ENCODE assay signal across 25 mouse cellular contexts in the genomic region with DNA sequence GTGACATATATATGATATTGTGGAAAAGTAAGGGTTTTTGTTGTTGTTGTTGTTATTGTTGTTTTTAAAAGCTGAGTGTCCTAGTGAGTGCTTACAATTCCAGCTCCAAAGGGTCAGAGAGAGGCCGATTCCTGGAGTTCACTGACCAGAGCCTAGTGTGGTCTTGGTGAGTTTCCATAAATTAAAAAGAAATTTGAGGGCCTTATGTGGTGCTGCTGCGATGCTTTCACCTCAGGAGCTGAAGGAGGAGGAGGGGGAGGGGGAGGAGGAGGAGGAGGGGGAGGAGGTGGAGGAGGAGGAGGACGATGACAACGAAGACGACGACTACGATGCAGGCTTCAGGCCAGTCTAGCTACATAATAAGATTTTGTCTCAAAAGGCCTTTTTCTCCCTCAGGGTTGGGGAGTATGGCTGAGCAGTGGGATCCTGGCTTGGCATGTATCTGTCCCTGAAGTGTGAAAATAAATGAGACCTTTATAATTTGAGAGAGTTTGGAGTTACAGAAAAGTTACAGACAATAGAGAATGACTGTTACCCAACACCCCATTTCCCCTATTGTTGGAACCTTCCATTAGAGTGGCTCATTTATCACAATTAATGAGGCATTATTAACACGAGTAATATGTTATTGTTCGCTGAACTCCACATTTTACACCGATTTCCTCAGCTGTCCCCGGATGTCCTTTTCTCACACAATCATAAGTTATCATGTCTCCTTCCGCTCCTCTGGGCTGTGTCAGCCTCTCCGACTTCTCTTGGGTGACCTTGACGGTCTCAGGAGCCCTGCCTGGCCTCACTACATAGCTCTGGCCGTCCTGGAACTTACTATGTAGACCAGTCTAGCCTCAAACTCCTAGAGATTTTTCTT. TPM values are rescaled to one million over a fixed set of nuclear protein-coding genes. Genes with fewer than 3 reads are reported as not detected.
A peak's percentile ranks its signal among the peaks of the same experiment; 100 is the strongest.
DNase-seq lines count a peak whose midpoint lies in the region; ATAC-seq lines count a peak whose summit lies in the region.
"Had no signal": no experiment of that assay in that cellular context is flagged by ENCODE, and none has a peak within 500 bp of the region (broad histone marks: within the 10 kb centered on the region; RNA-seq: fewer than 3 reads in every experiment).

No protein-coding gene starts in this region.

- H3K4me3 ChIP-seq in kidney, embryonic 14.5 days (ENCODE audit: low read length) = no peak overlapping the region
- H3K4me3 ChIP-seq in neural tube, embryonic 15.5 days (replicated peaks) = no peak overlapping the region
- H3K4me3 ChIP-seq in midbrain, embryonic 13.5 days (replicated peaks) = no peak overlapping the region
- H3K4me3 ChIP-seq: embryonic facial prominence, embryonic 12.5 days; heart, embryonic 13.5 days; left cerebral cortex, adult 2 months; limb, embryonic 12.5 days; liver, embryonic 13.5 days; megakaryocyte, embryonic 14.5 days; stomach, embryonic 15.5 days had no signal

- DNase-seq in kidney, postnatal 25 days = no peak
- DNase-seq in neural tube, embryonic 10.5 days (ENCODE audit: extremely low spot score, low spot score) = peak; percentile 42
- DNase-seq in mesoderm, embryonic 11.5 days (ENCODE audit: low read depth, low spot score) = peak; percentile 64
- DNase-seq: cerebellum, adult 11 months; cerebellum, postnatal 14 days; heart, adult 11 months; heart, postnatal 36 days; kidney, adult 8-10 months; liver, embryonic 13.5 days; lung, postnatal 10 days; spleen, adult 18-20 months had no signal

- no peak overlapping the region for H3K27ac ChIP-seq in kidney, embryonic 14.5 days (ENCODE audit: low read depth, low read length)
- no peak overlapping the region for H3K27ac ChIP-seq in neural tube, embryonic 15.5 days (replicated peaks)
- no peak overlapping the region for H3K27ac ChIP-seq in midbrain, embryonic 13.5 days
- H3K27ac ChIP-seq: embryonic facial prominence, embryonic 12.5 days; heart, embryonic 13.5 days; left cerebral cortex, adult 2 months; limb, embryonic 12.5 days; liver, embryonic 13.5 days; stomach, embryonic 15.5 days had no signal

- H3K9ac ChIP-seq in kidney, embryonic 14.5 days (ENCODE audit: low read depth, low read length) = no peak overlapping the region
- no peak overlapping the region for H3K9ac ChIP-seq in neural tube, embryonic 15.5 days (replicated peaks)
- H3K9ac ChIP-seq in midbrain, embryonic 13.5 days (replicated peaks) = no peak overlapping the region
- H3K9ac ChIP-seq: embryonic facial prominence, embryonic 12.5 days; heart, embryonic 13.5 days; limb, embryonic 12.5 days; liver, embryonic 13.5 days; stomach, embryonic 15.5 days had no signal

- H3K36me3 ChIP-seq in kidney, embryonic 14.5 days (ENCODE audit: control insufficient read depth, insufficient read depth, low read length) = no peaks in the 10 kb centered on the region
- H3K36me3 ChIP-seq in neural tube, embryonic 15.5 days = no peaks in the 10 kb centered on the region
- H3K36me3 ChIP-seq in midbrain, embryonic 13.5 days = no peaks in the 10 kb centered on the region
- H3K36me3 ChIP-seq: embryonic facial prominence, embryonic 12.5 days; heart, embryonic 13.5 days; limb, embryonic 12.5 days; liver, embryonic 13.5 days; stomach, embryonic 15.5 days had no signal

- H3K9me3 ChIP-seq in kidney, embryonic 14.5 days (ENCODE audit: control insufficient read depth, low read length) = no peaks in the 10 kb centered on the region
- no peaks in the 10 kb centered on the region for H3K9me3 ChIP-seq in neural tube, embryonic 15.5 days (replicated peaks)
- no peaks in the 10 kb centered on the region for H3K9me3 ChIP-seq in midbrain, embryonic 13.5 days
- H3K9me3 ChIP-seq: embryonic facial prominence, embryonic 12.5 days; heart, embryonic 13.5 days; limb, embryonic 12.5 days; liver, embryonic 13.5 days; stomach, embryonic 15.5 days had no signal

- peak; percentile 47 for ATAC-seq in kidney, embryonic 14.5 days (ENCODE audit: low FRiP score, low TSS enrichment)
- ATAC-seq in neural tube, embryonic 15.5 days (ENCODE audit: low FRiP score) = no peak
- no peak for ATAC-seq in granulocyte monocyte progenitor cell, adult 5-6 weeks (replicated peaks; ENCODE audit: poor library complexity, severe bottlenecking)
- no peak for ATAC-seq in midbrain, embryonic 13.5 days
- ATAC-seq: forebrain, embryonic 16.5 days had no signal

- 30% methylated on average over 15 of the region's 15 CpGs for WGBS in kidney, embryonic 14.5 days
- 16% methylated on average over 15 of the region's 15 CpGs for WGBS in neural tube, embryonic 15.5 days
- WGBS in midbrain, embryonic 13.5 days = 72% methylated on average over 15 of the region's 15 CpGs

- H3K4me2 ChIP-seq in kidney, embryonic 14.5 days (replicated peaks; ENCODE audit: low read depth, low read length) = no peak overlapping the region
- no peak overlapping the region for H3K4me2 ChIP-seq in neural tube, embryonic 15.5 days
- no peak overlapping the region for H3K4me2 ChIP-seq in midbrain, embryonic 13.5 days (replicated peaks)
- H3K4me2 ChIP-seq: limb, embryonic 12.5 days; liver, embryonic 13.5 days; stomach, embryonic 15.5 days had no signal

- H3K4me1 ChIP-seq in kidney, embryonic 14.5 days (ENCODE audit: control insufficient read depth, insufficient read depth, low read length) = peaks cover 13% of the 10 kb centered on the region; the same call in 1 of the 2 replicates
- no peaks in the 10 kb centered on the region; the same call in 1 of the 2 replicates for H3K4me1 ChIP-seq in neural tube, embryonic 15.5 days
- peaks cover 7% of the 10 kb centered on the region; the same call in 1 of the 2 replicates for H3K4me1 ChIP-seq in midbrain, embryonic 13.5 days (replicated peaks)
- H3K4me1 ChIP-seq: stomach, embryonic 15.5 days had no signal

- H3K27me3 ChIP-seq in kidney, embryonic 14.5 days (ENCODE audit: control insufficient read depth, insufficient read depth, low read length) = no peaks in the 10 kb centered on the region
- H3K27me3 ChIP-seq in neural tube, embryonic 15.5 days (replicated peaks) = no peaks in the 10 kb centered on the region
- no peaks in the 10 kb centered on the region for H3K27me3 ChIP-seq in midbrain, embryonic 13.5 days
- H3K27me3 ChIP-seq: embryonic facial prominence, embryonic 12.5 days; heart, embryonic 13.5 days; limb, embryonic 12.5 days; liver, embryonic 13.5 days; stomach, embryonic 15.5 days had no signal

RNA-seq across cellular contexts. Expression of a gene that starts 6.0 kb away (rescaled TPM):
- polyA plus RNA-seq in kidney, embryonic 14.5 days (2014; fragmentation: Nextera tagmentation; extraction: Ambion mirVana) = 0.23 TPM in 1 of 2 replicates, not detected in the other
- polyA plus RNA-seq in neural tube, embryonic 15.5 days (2015; fragmentation: Nextera tagmentation; extraction: Ambion mirVana) = not detected in 2 replicates
- total RNA-seq in granulocyte monocyte progenitor cell, adult 5-6 weeks (2014; fragmentation: Nextera tagmentation) = not detected in 2 replicates
- not detected in 2 replicates for total RNA-seq in granulocyte monocyte progenitor cell, adult 5-6 weeks (2017)
- polyA plus RNA-seq in midbrain, embryonic 13.5 days (2015; fragmentation: Nextera tagmentation; extraction: Ambion mirVana) = not detected in 2 replicates
- total RNA-seq: ES-E14; heart, postnatal 36 days; left cerebral cortex, adult 2 months; monocyte, adult 5-6 weeks had no signal
- polyA plus RNA-seq: brain, embryonic 14.5 days; embryonic facial prominence, embryonic 12.5 days; forebrain, embryonic 16.5 days; heart, embryonic 13.5 days; limb, embryonic 12.5 days; liver, embryonic 13.5 days; stomach, embryonic 15.5 days had no signal

RNA-seq across cellular contexts. Expression of a gene that starts 12.1 kb away (rescaled TPM):
- 9.3 and 18.9 TPM in 2 replicates for polyA plus RNA-seq in kidney, embryonic 14.5 days (2014; fragmentation: Nextera tagmentation; extraction: Ambion mirVana)
- polyA plus RNA-seq in neural tube, embryonic 15.5 days (2015; fragmentation: Nextera tagmentation; extraction: Ambion mirVana) = 16.4 and 19.9 TPM in 2 replicates
- total RNA-seq in granulocyte monocyte progenitor cell, adult 5-6 weeks (2014; fragmentation: Nextera tagmentation) = 8.7 and 19.3 TPM in 2 replicates
- 62.4 and 90.0 TPM in 2 replicates for total RNA-seq in granulocyte monocyte progenitor cell, adult 5-6 weeks (2017)
- polyA plus RNA-seq in midbrain, embryonic 13.5 days (2015; fragmentation: Nextera tagmentation; extraction: Ambion mirVana) = 12.3 and 13.8 TPM in 2 replicates

Comparison
In these comparisons a context has a peak if more than half of its experiments do, and no peak if none do; other contexts are left out.
1. DNase-seq: peak in neural tube, embryonic 10.5 days (single experiment) and mesoderm, embryonic 11.5 days (single experiment); none in kidney, postnatal 25 days (0 of 2).